Mouse (Mus musculus): ENCODE measurements around the gene Galnt4.
A peak's percentile ranks its signal among the peaks of the same experiment; 100 is the strongest.
"Not testable (repeated sequence)": the region's sequence is repeated elsewhere in the genome, so short reads cannot be mapped to it uniquely, and the experiment has no call there.

Gene Galnt4

DNA sequence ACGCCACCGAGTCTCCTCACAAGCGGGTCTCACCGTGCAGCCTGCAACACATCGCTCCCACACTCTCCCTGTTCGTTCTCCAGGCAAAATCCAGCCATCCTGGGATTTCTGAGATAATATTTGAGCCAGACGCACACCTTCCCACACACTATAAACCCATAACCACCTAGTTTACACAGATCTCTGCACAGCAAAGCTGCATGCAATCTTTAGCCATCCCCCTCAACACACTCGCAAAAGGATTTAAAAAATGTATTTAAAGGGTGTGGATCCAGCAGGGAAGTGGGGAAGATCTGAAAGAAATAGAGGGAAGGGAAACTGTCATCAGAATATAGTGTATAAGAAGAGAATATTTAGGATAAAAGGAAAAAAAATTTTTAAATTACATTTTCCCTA, 8.3 kb downstream of the Galnt4 start:
- no peak for DNase-seq

DNA sequence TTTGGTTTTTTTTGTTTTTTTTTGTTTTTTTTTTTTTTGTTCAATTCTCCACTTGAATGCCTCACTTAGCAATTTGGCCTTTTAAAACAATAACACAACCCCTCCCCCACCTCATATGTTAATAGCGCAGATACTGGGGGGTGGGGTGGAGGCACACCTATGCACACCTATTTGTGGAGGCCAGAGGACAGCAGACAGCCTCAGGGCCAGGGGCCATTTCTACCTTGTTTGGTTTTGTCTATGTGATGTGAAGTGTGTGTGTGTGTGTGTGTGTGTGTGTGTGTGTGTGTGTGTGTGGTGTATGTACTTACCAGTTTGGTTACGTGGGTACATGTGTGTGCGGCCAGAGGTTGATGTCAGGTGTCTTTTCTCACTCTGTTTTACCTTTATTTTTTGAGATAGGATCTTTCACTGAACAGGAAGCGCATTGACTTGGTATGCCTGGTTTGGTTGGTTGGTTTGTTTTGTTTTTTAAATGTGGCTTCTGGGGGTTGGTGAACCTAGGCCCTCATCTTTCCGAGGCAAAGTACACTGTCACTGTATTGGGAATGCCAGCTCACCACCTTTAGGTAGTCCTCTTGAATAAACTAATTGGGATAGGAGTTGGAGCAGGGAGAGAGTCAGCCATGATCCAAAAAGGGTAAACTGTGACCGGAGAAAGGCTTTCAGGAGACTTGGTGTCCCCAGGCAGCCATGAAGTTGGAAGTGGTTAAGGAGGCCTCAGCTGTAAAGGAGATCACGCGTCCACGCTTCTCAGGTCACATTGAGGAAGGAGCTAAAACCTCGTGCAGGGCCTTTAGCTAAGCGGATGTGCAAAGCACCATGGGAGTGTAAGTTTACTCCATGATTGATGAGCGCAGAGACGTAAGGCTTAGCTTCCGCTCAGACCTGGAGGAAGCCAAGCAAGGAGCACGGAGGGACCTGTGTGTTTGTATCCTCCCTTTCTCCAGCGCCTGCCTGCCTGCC, 9.0 kb downstream of the Galnt4 start:
- DNase-seq: no peak

DNA sequence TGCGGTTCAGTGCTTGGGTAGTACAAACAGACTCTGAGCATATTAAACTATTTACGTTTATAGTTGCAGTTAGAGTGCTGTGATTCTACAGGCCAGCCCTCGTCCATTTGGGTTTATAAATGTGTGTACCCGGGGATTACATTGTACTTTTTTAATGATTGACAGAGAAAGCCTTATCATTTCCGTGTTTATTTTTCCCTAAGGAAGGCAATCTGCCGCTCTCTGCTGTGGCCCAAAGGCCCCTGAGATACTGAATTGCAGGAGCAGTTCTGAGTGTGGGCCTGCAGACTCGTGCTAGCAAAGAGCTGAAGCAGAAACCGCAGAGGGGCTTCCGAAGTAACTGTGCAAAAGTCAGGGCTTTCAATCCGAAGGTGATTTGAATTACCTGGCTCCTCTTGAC, 9.9 kb downstream of the Galnt4 start:
- DNase-seq: no peak

DNA sequence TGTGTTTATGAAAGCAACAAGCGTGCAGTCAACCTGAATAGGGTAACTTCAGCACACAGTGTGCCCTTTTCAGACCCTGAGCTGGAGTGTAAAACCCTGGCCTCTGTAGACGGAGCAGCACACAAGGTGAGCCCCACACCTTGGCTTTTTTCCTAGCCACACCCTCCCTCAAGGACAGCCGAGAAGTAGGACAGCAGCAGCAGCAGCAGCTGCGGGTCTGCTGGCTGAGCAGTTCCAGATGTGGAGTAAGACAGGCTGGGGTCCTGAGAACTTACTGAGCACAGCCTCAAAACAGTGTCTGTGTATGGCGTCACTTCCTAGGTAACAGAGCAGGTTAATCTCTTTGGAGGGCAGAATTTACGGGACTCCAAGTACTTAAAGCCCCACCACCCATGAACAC, 10.7 kb downstream of the Galnt4 start:
- DNase-seq: no peak

DNA sequence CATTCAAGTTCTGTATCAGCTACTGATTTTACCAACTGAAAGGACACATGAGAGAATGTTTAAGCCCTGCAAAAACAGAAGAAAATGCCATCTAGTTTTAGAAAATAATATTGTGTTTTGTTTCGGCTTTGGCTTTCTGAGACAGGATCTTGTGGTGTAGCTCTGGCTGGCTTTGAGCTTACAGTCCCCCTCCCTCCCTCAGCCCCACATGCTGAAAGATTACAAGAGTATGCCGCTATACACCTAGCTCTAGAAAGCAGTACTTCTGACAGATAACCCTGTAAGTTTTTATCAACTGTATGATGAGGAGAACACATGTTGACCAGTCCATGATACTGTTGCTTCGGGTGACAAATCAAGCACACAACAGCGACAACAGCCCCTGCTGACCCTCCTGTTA, 11.5 kb downstream of the Galnt4 start:
- DNase-seq: no peak

DNA sequence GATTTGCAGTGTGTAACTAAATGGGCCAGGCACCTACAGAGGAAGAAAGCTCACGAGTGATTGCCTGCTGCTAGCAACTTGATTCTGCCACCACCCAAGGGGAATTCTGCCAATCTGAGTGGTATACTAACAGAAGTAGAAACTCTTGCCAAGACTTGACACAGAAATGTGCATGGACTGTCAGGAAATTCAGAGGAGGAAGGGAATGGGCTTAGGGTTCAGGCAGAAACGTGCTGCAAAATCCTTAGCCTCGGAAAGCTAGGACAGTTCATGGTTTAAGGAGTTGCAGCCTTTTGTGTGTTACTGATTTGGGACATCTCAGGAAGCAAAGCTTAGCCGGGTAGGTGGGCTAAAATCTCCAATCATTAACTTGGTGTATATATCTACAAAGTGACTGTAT, 18.3 kb downstream of the Galnt4 start, which contains the start of gene Phxr2:
TSS of gene Phxr2 (minus strand) at position 101 of the 400 bp plus-strand sequence.
- DNase-seq: no peak

DNA sequence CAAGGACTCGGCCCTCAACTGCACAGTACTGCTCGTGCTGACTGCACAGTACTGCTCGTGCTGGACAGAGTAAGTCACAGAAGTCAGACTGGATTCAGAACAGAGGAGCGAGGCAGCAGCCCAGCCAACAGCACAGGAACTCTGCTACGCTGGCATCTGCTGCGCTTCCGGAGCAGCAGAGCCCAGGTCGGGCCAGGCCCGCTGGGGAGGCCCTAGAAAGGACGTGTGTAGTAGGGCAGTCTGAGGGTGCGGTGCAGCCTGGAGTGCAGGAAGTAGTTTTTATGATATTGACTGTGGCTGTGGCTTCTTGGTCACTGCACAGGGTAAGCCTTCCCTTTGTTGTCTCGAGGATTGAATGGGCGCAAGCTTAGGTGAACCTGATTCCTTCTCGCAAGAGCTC, 19.0 kb downstream of the Galnt4 start:
- no peak for DNase-seq

DNA sequence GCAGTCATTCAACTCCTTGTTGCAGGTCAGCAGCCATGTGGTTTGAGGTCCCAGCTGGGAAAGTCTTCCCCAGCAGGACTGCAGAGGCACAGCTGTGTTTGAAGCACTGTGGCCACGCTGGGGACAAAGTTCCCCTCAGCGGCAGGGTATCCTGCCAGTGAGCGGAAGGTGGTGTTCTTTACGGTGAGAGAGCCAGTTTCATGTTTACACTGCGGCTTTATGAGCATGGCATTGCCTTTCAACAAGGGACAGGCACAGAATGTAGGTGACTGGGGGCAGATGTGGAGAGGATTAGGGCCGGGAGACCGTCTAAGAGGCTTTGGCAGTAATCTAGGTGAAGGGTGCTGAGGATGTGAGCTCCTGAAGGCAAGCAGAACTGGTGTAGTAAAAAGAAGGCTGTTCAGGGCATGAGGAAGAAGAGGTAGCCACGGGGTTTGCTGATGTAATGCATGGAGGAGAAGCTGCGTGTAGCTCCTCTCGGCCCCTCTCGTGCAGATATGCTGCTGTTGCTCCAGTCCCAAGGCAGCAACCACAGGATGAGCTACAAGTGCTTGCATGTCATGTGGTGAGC, 19.8 kb downstream of the Galnt4 start:
- peak; percentile 16 for DNase-seq

DNA sequence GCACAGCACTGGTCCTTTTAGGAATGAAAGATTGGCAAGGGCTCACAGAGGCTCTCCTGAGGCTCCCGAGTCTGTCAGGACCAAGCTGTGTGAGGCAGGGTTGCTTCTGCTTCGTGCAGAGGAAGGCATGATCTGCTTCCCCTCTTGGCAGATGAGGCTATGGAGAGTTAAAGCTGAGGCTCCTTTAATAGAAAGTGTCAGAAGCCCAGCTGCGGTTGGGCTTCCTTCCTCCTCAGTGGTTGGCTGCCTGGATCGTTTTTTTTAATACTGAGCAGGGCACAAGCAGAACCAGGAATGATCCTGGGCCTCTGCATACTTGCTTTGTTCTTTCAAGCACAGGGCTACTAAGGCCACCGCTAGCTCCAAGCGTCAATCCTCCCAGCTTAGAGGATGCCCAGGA, 22.7 kb downstream of the Galnt4 start:
- no peak for DNase-seq

DNA sequence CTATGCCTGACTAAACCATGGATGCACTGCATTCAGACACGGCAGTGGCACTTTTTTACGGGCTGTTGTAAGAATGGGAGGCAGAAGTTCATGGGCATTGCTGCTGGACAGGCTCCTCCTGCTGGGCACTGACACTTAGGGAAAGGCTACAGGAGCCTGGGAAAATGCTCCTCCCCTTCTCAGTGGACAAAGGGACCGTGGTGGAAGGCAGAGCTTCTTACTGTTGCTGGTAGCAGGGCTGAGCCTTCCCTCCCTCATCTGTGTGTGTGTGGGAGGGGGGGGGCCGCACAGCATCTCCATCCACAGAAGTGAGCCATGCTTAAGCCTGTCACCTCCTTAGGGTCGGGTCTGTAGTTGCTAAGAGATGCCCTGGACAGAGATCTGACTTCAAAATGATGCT, 23.3 kb downstream of the Galnt4 start:
- no peak for DNase-seq

DNA sequence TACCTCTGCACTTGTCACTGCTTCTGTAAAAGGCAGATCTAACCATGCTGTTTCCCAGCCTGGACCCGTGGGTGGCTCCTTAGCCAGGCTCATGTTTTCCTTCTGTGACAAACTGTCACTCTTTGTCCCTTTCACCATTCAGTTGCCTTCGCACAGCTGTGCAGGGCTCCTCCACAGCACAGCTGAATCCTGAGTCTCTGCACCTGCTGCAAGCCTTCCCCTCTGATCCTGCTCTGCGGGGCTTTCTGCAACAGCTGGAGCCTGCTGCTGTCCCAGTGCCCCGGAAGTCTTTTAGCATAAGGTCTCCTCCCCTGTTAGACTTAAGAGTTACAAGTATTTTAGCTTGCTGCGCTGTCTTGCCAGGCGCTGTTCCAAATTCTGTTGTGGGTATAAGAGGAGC, 24.2 kb downstream of the Galnt4 start:
- no peak for DNase-seq

DNA sequence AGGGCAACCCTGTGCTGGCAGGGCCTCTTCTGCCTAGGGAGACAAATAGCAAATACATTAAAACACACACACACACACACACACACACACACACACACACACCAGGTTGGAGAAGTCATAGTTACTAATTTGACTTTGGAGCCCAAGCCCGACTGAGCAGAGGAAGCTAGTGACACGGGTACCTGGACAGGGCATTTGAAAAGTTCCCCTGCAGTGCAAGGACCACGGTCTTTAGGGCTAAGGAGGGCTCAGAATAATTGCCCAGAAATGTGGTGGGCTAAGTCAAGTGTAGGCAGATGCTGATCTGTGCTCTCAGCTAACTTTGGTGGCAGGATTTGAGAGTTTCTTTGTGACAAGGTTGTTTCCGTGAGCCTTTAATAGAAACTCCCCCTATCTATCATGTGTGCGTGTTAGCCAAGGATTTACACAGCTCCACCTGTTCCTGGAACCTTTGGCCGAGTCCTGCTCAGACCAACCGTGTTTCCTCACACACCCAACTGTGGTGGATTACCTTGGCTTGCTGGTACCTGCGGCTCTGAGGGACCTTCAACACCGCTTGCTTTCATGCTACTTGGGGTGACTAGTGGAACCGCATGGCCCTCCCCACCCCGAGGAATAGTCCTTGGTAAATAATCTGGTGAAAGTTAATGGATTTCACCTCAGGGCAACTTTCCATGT, 24.8 kb downstream of the Galnt4 start:
- no peak for DNase-seq

DNA sequence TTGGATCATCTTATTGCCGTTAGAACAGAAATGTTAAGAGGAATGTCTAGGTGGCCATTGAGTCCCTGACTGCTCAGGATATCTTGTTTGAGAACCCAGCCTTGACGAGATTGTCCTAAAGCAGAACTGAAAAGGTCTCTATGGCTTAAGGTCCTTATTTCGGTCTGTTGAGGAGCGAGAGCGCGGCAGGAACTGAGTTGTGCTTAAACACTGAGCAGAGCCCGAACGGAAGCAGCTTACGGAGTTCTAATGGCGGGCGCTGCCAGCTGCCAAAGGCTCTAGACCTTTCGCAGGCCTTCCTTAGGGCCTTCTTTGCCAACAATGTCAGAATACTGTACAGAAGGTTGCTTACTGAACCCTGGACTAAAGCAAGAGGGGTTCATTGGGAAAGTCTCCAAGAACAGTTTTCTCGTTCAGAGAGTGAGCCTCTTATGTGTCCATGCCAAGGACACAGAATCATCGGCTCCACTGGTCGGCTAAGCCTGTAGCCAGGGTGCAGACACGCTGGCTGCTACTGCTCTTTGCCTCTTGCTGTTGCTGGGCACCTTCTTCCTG, 25.4 kb downstream of the Galnt4 start:
- no peak for DNase-seq

DNA sequence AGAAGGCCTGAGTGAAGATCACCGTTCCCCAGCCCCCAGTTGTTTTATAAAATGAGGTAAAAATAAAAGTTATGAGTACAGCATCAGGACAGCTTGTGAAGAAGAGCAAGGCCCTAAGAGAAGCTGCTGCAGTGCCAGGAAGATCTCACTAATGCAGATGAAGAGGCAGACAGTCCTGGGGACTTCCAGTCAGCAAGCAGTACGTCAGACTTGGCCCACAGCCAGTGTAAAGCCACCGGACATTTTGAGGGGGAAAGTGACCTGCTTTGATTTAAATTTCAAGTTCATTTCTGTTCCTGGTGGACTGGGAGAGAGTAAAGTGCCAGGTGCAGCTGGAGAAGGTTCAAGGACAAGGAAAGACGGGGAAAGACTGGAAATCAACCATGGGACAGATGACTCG, 28.4 kb downstream of the Galnt4 start:
- no peak for DNase-seq

DNA sequence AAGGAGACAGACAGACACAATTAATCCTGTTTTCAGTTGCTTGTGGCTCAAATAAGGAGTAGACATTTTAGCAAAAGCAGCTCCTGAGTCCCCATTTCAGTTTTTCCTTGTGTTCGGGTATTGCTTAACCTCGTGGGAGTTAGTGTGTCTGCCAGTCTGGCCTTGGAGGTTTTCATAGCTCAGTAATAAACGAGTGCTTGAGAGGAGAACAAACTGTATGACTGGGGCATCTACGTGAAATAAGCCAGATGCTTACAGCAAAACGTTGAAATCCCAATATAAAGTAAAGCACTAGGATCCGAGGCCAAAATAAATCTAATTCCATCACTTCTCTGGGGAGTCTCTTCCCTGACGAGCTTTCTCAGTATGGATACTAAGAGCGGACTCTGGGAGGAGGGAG, 37.7 kb downstream of the Galnt4 start:
- DNase-seq: no peak

DNA sequence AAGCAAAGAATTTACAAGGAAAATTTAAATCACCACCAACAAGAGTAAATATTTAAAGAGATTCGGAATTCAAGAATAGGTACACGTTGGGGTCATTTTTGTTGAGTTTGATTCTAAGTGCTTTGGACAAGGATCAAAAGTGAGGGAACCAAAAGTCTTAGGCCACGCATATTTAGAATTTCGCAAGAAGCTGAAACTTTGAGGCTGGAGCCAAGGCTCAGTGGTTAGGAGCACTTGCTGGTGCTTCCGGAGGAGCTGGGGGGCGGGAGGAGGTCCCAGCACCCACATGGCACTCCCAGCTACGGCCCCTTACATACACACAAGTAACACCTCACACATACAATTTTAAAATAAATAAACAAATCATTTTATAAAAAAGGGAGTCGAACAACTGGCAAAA, 38.6 kb downstream of the Galnt4 start:
- no peak for DNase-seq

DNA sequence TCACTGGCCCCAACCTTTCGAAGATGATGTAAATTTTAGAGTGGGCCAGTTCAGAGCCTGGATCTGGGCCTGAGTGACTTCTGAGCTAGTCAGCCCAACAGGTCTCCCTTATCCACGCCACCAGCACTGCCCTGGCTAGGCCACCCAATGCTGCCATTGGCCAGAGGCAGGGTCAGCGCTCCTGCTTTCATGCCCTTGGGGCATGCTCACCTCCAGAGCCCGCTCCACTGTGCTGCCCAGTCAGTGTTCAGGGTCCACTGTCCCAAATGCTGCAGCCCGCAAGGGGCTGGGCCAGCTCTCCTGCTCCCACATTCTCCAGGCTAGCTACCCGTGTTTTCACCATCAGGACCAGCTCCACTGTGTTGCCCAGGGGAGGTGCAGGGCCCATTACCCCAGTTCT, 42.1 kb downstream of the Galnt4 start:
- no peak for DNase-seq

DNA sequence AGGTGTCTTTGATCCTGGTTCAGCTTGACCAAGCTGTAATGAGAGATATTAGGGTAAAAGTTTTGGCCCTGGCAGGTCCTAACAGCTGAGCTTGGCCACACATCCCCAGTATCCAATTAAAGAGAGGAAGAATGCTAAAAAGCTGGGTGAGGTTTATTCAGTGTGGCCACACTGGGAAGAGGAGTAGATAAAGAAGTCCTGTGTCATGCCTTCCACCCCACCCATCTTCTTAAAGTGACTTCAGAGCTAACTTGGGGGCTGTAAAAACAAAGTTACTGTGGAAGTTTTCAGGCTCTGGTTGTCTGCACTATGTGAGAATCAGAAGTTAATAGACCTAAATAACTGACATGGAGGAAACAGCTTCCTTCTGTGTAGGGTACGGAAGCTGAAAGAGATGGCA, 43.6 kb downstream of the Galnt4 start:
- no peak for DNase-seq

DNA sequence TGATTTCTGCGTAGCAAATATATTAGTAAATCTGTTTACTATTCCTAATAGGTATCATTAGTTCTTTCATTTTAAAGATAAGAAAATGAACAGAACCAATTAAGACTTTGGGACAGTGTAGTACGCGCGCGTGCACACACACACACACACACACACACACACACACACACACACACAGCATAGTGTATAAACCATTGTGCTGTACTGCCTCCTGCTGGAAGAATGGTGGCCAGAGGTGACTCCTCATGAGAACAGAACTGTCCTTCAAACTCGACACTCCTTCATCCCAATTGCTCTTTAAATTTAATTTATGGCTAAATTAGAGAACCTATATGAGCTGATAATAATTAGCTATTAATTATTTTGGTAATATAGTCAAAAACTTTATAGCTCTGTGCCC, 44.1 kb downstream of the Galnt4 start:
- DNase-seq: no peak

DNA sequence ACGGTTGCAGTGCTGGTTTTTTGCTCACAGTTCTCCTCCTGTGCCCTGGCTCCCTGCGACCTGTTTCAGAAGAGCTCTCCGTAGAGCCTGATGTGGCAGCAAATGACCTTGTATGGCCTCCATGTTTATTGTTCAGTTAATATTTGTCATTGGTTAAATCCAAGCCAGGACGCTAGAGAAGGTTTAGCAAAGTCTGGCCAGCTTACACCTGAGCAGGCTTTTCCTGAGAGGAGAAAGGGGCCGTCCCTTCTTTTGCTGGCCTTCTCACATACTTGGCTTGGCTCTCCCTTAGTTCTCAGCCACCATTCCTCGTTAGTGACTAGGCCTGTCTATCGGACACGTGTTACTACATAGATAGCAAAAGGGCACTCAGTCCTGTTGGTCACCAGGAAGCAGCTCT, 46.7 kb downstream of the Galnt4 start:
- DNase-seq: no peak

DNA sequence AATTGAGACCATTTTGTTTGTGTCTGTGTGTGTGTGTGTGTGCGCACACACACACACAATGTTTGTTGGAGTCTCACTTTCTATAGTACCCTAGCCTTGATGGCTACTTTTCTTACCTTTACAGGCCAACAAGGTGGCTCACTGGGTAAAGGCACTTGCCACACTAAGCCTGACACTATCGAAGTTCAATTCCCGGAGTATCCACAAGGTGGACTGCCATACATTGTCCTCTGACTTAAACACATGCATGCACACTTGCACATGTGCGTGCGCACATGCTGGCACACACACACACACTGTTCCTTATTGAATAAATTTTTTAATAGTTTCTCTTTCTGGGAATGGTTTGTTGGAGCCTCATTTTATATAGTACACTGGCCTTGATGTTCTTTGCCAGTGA, 48.8 kb downstream of the Galnt4 start:
- no peak for DNase-seq

DNA sequence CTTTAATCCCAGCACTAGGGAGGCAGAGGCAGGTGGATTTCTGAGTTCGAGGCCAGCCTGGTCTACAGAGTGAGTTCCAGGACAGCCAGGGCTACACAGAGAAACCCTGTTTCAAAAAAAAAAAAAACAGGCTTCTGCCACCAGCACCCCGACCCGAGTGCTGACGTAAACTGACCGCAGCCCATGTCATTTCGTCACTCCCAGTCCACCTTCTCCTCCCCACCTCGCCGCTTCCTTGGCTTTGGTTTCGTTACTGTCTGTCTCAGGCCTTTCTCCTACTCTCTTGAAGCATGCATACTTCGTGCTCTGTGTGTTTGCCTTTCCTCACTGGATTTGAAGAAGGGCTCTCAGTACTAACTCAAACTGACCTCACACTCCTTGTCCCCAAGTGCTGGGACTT, 49.7 kb downstream of the Galnt4 start:
- DNase-seq: not testable (repeated sequence)

DNA sequence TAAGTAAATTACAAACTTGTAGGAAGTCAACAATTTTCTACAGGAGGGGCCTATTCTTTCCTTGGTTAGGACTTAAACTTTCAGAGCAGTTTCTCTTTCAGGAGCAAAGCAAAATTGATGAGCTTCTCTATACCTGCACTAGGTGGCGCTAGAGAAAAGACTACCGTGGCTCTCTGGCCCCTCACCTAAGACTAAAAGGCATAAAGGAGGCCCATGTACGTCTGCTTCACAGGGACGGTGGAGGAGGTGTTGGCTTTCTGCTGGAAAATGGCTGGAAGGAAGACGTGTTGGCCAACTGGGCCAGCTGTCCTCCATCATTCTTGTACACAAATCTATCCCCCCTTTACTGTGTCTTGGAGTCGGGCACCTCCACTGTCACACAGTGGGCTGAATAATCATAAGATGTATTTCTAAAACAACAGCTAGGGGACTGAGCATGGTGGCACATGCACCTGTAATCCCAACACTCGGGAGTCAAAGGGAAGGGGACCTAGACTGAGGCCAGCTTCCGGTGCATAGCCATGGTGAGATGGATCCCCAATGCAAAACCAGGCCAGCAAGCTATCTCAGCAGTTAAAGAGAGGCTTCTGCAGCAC, 54.1 kb downstream of the Galnt4 start:
- DNase-seq: no peak
